Mouse (Mus musculus) MN1 (cell line): ENCODE data around the gene Nucks1.

ENCODE experiments used
- DNase-seq: peaks from one replicate; pipeline ENCODE4 v3.0.0-alpha.2; 2016; ENCODE audit warnings: low spot score

Nucks1 gene

DNA sequence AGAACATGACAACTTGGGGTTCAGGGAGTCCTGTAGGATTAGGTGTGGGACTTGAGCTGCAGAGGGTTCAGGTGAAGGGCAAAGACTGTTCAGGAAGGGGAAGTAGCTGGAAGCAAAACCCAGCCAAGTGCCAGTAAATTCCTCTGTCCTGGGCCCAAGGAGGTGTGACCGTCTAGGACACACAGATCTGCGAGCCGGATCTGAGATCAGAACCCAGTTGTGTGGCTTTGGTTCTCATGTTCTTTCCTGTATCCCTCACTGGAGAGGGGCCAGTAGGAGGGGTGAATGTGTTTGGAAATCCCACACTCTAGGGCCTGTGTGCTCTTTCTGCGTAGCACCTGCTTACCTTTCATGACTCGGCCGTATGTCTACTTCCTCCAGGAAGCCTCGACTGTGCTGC, 57.0 kb downstream of the Nucks1 start:
- DNase-seq, result no peak

- DNase-seq, result no peak
Measured at GRCm38 (mm10) chr1:131968556-131968955, 58.2 kb downstream of the Nucks1 start.

- no peak for DNase-seq
Measured at GRCm38 (mm10) chr1:131968983-131969382, 58.6 kb downstream of the Nucks1 start.

- DNase-seq, result no peak
Measured at GRCm38 (mm10) chr1:131969825-131970224, 59.5 kb downstream of the Nucks1 start.

GRCm38 (mm10) chr1:131970322-131970660, 60.0 kb downstream of the Nucks1 start:
- DNase-seq, result no peak

DNA sequence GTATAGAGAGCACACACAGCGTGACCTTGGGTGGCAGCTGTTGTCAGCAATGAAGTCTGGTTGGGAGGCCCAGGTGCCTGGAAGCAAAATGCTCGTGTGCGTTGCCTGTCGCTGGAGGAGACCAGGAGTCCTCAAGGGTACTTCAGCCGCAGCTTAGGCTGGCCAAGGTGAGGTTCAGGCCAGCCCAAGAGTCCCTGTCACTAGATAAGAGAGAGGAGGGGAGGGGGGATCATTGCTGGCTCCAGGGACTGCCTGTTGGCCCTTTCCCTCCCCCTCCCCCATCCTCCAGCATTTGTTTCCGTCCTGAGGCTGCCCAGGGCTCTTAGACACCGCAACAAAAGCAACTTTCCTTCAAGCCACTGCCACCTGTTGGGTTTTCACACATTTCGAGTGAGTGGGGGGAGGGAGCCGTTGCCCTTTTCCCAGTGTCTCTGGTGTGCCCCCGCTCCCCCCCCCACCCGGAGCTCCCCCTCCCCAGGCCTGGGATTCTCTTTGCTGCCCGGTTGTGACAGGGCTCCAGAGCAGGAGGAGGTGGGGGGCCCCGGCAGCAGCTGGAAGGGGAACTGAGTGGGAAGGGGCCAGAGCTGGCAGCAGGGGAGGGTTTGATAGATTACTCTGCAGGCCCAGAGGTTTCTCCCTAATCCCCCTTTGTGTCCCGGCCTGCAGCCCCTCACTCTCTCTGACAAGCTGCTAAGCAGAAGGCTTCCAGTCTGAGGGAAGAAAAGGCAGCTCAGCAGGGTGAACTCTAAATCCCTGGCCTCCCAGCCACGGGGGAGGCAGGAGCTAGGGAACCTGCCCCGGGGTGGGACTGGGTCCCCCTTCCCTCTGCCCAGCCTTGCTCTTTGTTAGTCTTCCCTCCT, 60.6 kb downstream of the Nucks1 start:
- no peak for DNase-seq

DNA sequence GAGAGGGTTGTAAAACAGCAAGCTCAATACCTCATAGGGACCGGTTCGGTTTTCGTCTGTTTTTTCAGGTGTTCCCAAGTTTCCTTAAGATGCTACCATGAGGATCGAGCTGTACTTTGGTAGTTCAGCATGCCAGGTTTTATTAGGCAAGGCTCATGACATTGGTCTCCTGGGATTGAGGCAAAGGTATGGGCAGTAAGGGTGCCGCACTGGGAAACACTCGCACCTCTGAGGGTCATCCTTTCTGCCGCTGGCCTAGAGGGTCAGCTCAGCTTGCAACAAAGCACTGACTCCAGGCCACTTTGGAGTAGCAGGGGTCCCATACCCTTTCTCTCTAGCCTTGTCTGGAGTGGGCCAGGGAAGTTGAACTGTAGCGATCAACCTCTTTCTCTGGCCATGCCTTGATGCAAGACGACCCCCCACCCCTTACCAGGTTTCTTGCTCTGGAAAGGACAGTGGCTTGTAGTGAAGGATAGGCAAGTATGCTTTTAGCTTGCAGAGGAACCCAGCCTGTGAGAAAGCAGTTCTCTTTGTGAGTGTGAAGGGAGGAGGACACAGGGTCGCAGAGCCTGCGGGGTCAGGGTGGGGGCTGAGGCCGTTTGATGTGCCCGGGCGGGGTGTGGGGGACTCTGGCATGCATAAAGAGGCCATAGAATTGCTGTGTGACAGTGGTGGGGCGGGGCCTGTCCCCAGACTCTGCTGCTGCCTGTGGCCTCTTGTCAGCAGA, 61.6 kb downstream of the Nucks1 start:
- no peak for DNase-seq

DNA sequence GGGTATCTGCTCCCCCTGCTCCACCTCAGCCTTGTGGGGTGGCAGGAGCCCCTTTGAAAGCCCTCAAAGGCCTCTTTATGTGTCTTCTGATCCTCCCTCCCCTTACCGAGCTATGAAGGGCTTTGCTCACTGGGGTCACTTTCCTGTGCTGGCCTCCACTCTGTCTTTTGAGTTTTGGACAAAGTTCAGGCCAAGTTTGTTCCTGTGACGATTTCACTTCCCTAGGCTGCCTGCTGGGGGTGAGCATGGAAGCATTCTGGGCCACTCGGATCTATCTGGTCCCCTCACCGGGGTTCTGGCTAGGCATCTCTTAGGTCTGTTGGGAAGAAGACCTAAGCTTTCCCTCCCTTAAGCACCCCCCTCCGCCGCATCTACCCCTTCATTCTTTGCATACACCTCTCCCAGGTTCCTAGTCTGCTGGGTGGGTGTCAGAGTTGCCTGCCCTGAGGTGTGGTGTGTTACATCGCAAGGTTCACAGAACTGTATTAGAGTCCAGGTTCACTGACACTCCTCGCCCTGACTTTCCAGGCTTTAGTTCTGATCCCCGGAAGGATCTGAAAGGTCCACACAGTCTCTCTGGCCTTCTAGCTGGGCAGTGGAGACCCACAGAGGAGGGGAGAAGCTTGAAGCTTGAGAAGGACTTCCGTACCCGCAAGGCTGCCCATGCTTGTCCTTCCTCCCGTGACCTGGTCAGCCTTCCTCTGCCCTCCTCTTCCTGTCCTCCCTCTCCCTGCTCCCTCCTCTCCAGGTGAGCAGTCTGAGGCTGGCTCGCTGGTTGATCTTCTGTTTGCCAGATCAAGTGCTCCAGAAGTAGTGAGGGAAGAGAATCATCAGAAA, 62.4 kb downstream of the Nucks1 start:
- DNase-seq, result no peak

- DNase-seq, result no peak
Measured at GRCm38 (mm10) chr1:131973991-131974390, 63.7 kb downstream of the Nucks1 start.

DNA sequence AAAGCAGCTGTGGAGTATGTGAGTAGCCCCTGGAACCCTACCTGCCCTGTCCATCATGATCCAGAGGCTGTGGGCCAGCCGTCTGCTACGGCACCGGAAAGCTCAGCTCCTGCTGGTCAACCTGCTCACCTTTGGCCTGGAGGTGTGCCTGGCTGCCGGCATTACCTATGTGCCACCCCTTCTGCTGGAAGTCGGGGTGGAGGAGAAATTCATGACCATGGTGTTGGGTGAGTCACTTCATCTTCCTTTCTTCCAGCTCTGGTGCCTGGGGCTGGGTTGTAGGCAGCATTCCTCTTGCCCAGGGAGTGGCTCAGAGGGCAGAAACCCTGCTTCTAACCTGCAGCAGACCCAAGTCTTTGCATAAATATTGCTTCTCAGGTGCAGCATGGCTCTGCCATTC, 66.6 kb downstream of the Nucks1 start:
- no peak for DNase-seq

GRCm38 (mm10) chr1:131980471-131980870, 70.1 kb downstream of the Nucks1 start:
- DNase-seq, result no peak

DNA sequence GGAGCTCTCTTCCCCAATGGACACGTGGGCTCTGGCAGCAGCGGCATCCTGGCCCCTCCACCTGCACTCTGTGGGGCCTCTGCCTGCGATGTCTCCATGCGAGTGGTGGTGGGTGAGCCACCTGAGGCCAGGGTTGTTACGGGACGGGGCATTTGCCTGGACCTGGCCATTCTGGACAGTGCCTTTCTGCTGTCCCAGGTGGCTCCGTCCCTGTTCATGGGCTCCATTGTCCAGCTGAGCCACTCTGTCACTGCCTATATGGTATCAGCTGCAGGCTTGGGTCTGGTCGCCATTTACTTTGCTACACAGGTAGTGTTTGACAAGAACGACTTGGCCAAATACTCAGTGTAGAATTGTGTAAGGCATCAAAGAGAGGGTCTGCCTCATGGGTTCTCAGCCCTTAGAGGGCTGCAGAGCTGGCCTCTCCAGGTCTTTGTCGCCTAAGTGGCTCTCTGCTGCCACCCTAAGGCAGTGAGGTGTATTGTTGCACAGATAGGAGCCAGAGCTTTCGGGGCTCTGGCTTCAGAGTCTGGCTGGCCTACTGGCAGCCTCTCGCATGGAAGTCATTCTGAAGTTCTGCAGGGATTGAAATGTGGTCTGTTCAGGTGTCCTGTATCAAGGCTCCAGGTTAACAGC, 71.2 kb downstream of the Nucks1 start:
- DNase-seq, result peak; percentile 75

DNA sequence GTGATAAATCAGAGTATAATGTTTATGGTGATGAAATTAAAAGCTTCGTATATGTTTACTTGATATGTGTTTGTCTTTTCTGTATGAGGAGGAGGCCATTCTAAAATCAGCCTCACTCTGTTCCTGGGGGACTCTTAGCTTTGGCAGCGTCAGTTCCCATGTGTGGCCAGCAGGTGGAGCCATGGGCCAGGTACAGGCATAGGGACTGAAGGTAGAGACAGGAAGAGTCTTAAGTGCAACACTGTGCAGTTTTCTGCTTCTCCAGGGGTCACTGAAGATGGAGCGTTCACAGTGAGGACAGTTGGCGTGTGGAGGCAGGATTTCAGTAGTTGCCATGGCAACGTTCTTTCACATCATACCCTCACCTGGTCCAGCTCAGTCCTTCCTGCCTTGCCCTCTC, 72.6 kb downstream of the Nucks1 start:
- peak; percentile 79 for DNase-seq

- no peak for DNase-seq
Measured at GRCm38 (mm10) chr1:131983806-131984205, 73.5 kb downstream of the Nucks1 start.
